ENCODE assay signal across 9 mouse cellular contexts in the genomic region with DNA sequence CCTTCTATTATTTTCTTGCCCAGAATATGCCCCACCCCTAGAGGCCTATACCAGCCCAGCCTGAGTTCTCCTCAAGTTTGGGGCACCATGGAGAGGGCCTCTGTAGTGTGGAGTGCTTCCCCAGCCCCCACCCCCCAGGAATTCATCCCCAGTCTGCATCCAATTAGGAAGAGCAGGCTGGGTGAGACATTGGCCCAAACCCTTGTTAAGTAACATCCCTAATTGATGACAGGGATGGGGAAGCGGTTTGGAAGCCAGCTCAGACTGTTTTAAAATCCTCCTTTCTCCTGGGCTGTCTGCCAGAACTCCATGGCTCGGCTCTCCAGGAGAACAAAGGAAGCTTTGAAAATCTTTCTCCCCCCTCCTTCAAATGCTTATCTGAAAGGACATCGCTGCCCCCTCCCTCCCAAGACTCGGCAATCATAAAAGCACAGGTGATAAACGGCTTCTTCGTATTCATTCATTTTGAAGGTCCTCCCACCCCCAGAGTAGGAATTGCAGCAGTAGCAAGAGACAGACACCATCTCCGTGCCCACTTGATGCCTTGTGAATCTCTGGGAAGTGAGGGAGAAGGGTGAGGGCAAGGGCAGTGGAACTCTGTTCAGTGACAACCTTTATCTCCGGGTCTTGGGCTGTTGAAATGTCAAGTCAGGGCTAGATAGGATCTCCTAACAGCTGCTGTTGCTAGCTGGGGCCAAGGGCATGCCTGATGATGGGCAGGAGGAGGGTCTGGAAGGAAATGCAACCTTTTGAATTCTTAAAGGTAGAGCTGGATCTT.
DNase-seq lines count a peak whose midpoint lies in the region; ATAC-seq lines count a peak whose summit lies in the region.
"Had no signal": no experiment of that assay in that cellular context is flagged by ENCODE, and none has a peak within 500 bp of the region (broad histone marks: within the 10 kb centered on the region; RNA-seq: fewer than 3 reads in every experiment).

No protein-coding gene starts in this region.

- H3K9me3 ChIP-seq in heart, embryonic 11.5 days (replicated peaks; ENCODE audit: control insufficient read depth, low read length) = no peaks in the 10 kb centered on the region
- H3K9me3 ChIP-seq in forebrain, embryonic 12.5 days = no peaks in the 10 kb centered on the region
- H3K9me3 ChIP-seq: liver, embryonic 15.5 days had no signal

- no peak for ATAC-seq in heart, embryonic 11.5 days (replicated peaks; ENCODE audit: insufficient number of reproducible peaks, low FRiP score, low TSS enrichment)
- ATAC-seq in forebrain, embryonic 12.5 days (ENCODE audit: low FRiP score) = peak; percentile 82; the same call in 1 of the 2 replicates

- H3K4me3 ChIP-seq in heart, embryonic 11.5 days (ENCODE audit: low read depth, low read length) = no peak overlapping the region
- no peak overlapping the region for H3K4me3 ChIP-seq in forebrain, embryonic 12.5 days (replicated peaks)
- H3K4me3 ChIP-seq: liver, embryonic 15.5 days had no signal

- H3K9ac ChIP-seq in heart, embryonic 11.5 days (ENCODE audit: low read depth, low read length) = no peak overlapping the region
- no peak overlapping the region for H3K9ac ChIP-seq in forebrain, embryonic 12.5 days
- H3K9ac ChIP-seq: liver, embryonic 15.5 days had no signal

- peaks cover 7% of the 10 kb centered on the region for H3K27me3 ChIP-seq in heart, embryonic 11.5 days (ENCODE audit: control insufficient read depth, insufficient read depth, low read length)
- H3K27me3 ChIP-seq in forebrain, embryonic 12.5 days = no peaks in the 10 kb centered on the region
- H3K27me3 ChIP-seq: liver, embryonic 15.5 days had no signal

- no peak for DNase-seq in heart, adult 18-20 months
- DNase-seq in adrenal gland, adult 2 months = peak; percentile 39
- DNase-seq in layer of hippocampus, adult 9-10 months (ENCODE audit: low spot score) = peak; percentile 25
- DNase-seq in retina, embryonic 14.5 days (ENCODE audit: low spot score) = peak; percentile 42
- DNase-seq in spleen, postnatal 4 days (ENCODE audit: low spot score in 2 of 2) = no peak
- no peak for DNase-seq in kidney, adult 8-10 months

- WGBS in heart, embryonic 11.5 days (ENCODE audit: insufficient replicate concordance) = 18% methylated on average over 8 of the region's 8 CpGs
- 31% methylated on average over 8 of the region's 8 CpGs for WGBS in forebrain, embryonic 12.5 days

- H3K4me1 ChIP-seq in heart, embryonic 11.5 days (ENCODE audit: control insufficient read depth, insufficient read depth, low read length) = peaks cover 10% of the 10 kb centered on the region
- H3K4me1 ChIP-seq in forebrain, embryonic 12.5 days = peaks cover 32% of the 10 kb centered on the region
- H3K4me1 ChIP-seq: liver, embryonic 15.5 days had no signal

- H3K27ac ChIP-seq in heart, embryonic 11.5 days (ENCODE audit: low read depth, low read length) = no peak overlapping the region
- peak overlapping the region; percentile 69 for H3K27ac ChIP-seq in forebrain, embryonic 12.5 days
- H3K27ac ChIP-seq: liver, embryonic 15.5 days had no signal

- no peaks in the 10 kb centered on the region for H3K36me3 ChIP-seq in heart, embryonic 11.5 days (ENCODE audit: control insufficient read depth, insufficient read depth, low read length)
- no peaks in the 10 kb centered on the region for H3K36me3 ChIP-seq in forebrain, embryonic 12.5 days (replicated peaks)
- H3K36me3 ChIP-seq: liver, embryonic 15.5 days had no signal

- peak overlapping the region; percentile 17 for H3K4me2 ChIP-seq in heart, embryonic 11.5 days
- H3K4me2 ChIP-seq in forebrain, embryonic 12.5 days = no peak overlapping the region
- H3K4me2 ChIP-seq: liver, embryonic 15.5 days had no signal

Comparison
In these comparisons a context has a peak if more than half of its experiments do, and no peak if none do; other contexts are left out.
1. DNase-seq: peak in adrenal gland, adult 2 months (single experiment), layer of hippocampus, adult 9-10 months (single experiment) and retina, embryonic 14.5 days (single experiment); none in heart, adult 18-20 months (0 of 2), spleen, postnatal 4 days (0 of 2) and kidney, adult 8-10 months (0 of 2).